Mouse (Mus musculus) kidney, postnatal 0 days (tissue): ENCODE measurements at regions not wholly inside any gene's neighbourhood (a gene's known extent, or its start where the extent isn't known, plus 50 kb on each side); places are given as distances from the start of the nearest gene placed in this dataset.
A peak's percentile ranks its signal among the peaks of the same experiment; 100 is the strongest.

Source experiments
- ATAC-seq: fragments of 200-750 bp; cut with Nextera tagmentation; replicated peaks from 2 replicates; pipeline ENCODE4 v1.8.0; 2017; ENCODE audit warnings: low read depth, moderate number of reproducible peaks, moderate TSS enrichment, moderate library complexity; ENCODE audit not compliant: low FRiP score
- DNase-seq: peaks from one replicate; pipeline ENCODE4 v3.0.0-alpha.2; 2016; ENCODE audit warnings: low spot score
- H3K27ac ChIP-seq: fragments of 300-500 bp; sonication (generic); 2 replicates; pipeline ENCODE4 v1.5.1; 2014; ENCODE audit warnings: mild to moderate bottlenecking
- H3K27me3 ChIP-seq: fragments of 300-500 bp; sonication (generic); 2 replicates; pipeline ENCODE4 v1.6.1; 2014; ENCODE audit warnings: low read length, mixed read lengths; ENCODE audit not compliant: insufficient read depth
- H3K36me3 ChIP-seq: fragments of 300-500 bp; sonication (generic); 2 replicates; pipeline ENCODE4 v1.6.1; 2014; ENCODE audit warnings: low read length, mixed read lengths; ENCODE audit not compliant: insufficient read depth
- H3K4me1 ChIP-seq: fragments of 300-500 bp; sonication (generic); replicated peaks from 2 replicates; pipeline ENCODE4 v1.6.1; 2014; ENCODE audit warnings: antibody characterized with exemption, low read length, mixed read lengths; ENCODE audit not compliant: insufficient read depth
- H3K4me2 ChIP-seq: fragments of 300-500 bp; sonication (generic); 2 replicates; pipeline ENCODE4 v1.6.1; 2014; ENCODE audit warnings: mild to moderate bottlenecking, low read length, moderate library complexity, mixed read lengths
- H3K4me3 ChIP-seq: fragments of 300-500 bp; sonication (generic); replicated peaks from 2 replicates; pipeline ENCODE4 v1.5.1; 2014; ENCODE audit warnings: low read depth, low read length
- H3K9ac ChIP-seq: fragments of 300-500 bp; sonication (generic); 2 replicates; pipeline ENCODE4 v1.6.1; 2014; ENCODE audit warnings: low read depth, low read length
- H3K9me3 ChIP-seq: fragments of 300-500 bp; sonication (generic); replicated peaks from 2 replicates; pipeline ENCODE4 v1.6.1; 2016; ENCODE audit warnings: low read length, inconsistent platforms, mixed read lengths
- CTCF ChIP-seq: IDR thresholded peaks from 2 replicates; pipeline ENCODE4 v1.5.1; 2016; ENCODE audit warnings: antibody characterized with exemption, low read depth, mild to moderate bottlenecking, moderate library complexity
- WGBS: fragments of 180-500 bp; shearing (Covaris S2); extraction: QIAGEN DNeasy Blood & Tissue Kit; methylation state at CpG from one replicate; pipeline ENCODE4 v1.1.7; 2014; 5-methylcytosine and 5-hydroxymethylcytosine counted together

- Histone ChIP-seq H3K9me3 (no peaks in the 10 kb centered on the region), H3K4me2 (no peak overlapping the region), H3K9ac (no peak overlapping the region), H3K4me3 (no peak overlapping the region), H3K4me1 (no peaks in the 10 kb centered on the region), H3K36me3 (no peaks in the 10 kb centered on the region), H3K27me3 (no peaks in the 10 kb centered on the region), H3K27ac (no peak overlapping the region)
- WGBS, result 74% methylated on average over 4 of the region's 4 CpGs
- DNase-seq (no peak), ATAC-seq (no peak)
- no peak for TF ChIP-seq CTCF
Observed at GRCm38 (mm10) chr10:44754930-44755329, 226.6 kb upstream of the Prdm1 start.

GRCm38 (mm10) chr10:44752719-44753390 lies 224.6 kb upstream of the Prdm1 start:
- no peak overlapping the region for H3K27ac ChIP-seq
- ATAC-seq, result no peak
- H3K9ac ChIP-seq, result no peak overlapping the region
- WGBS, result 59% methylated on average over 8 of the region's 8 CpGs
- no peak for TF ChIP-seq CTCF
- no peaks in the 10 kb centered on the region for H3K4me1 ChIP-seq
- H3K36me3 ChIP-seq, result no peaks in the 10 kb centered on the region
- no peaks in the 10 kb centered on the region for H3K9me3 ChIP-seq
- no peaks in the 10 kb centered on the region for H3K27me3 ChIP-seq
- no peak overlapping the region for H3K4me3 ChIP-seq
- DNase-seq, result no peak
- H3K4me2 ChIP-seq, result no peak overlapping the region

GRCm38 (mm10) chr10:44751061-44751460 lies 222.8 kb upstream of the Prdm1 start:
- peak; percentile 21 for DNase-seq
- Histone ChIP-seq H3K27ac (no peak overlapping the region), H3K4me1 (no peaks in the 10 kb centered on the region), H3K4me3 (no peak overlapping the region), H3K9me3 (no peaks in the 10 kb centered on the region), H3K36me3 (no peaks in the 10 kb centered on the region), H3K4me2 (no peak overlapping the region), H3K27me3 (no peaks in the 10 kb centered on the region), H3K9ac (no peak overlapping the region)
- TF ChIP-seq CTCF, result no peak
- peak; percentile 33 for ATAC-seq
- 65% methylated on average over 6 of the region's 6 CpGs for WGBS

GRCm38 (mm10) chr10:44749206-44749605 lies 220.9 kb upstream of the Prdm1 start:
- DNase-seq (no peak), ATAC-seq (no peak)
- Histone ChIP-seq H3K4me1 (no peaks in the 10 kb centered on the region), H3K9me3 (no peaks in the 10 kb centered on the region), H3K36me3 (no peaks in the 10 kb centered on the region), H3K4me2 (no peak overlapping the region), H3K27ac (no peak overlapping the region), H3K4me3 (no peak overlapping the region), H3K9ac (no peak overlapping the region), H3K27me3 (no peaks in the 10 kb centered on the region)
- TF ChIP-seq CTCF, result no peak
- 49% methylated on average over 4 of the region's 4 CpGs for WGBS

GRCm38 (mm10) chr10:44747419-44747818 lies 219.1 kb upstream of the Prdm1 start:
- H3K4me1 ChIP-seq, result no peaks in the 10 kb centered on the region
- DNase-seq (no peak), ATAC-seq (no peak)
- H3K27ac ChIP-seq, result no peak overlapping the region
- no peak overlapping the region for H3K9ac ChIP-seq
- H3K9me3 ChIP-seq, result no peaks in the 10 kb centered on the region
- TF ChIP-seq CTCF, result no peak
- WGBS, result 32% methylated on average over 3 of the region's 3 CpGs
- no peaks in the 10 kb centered on the region for H3K27me3 ChIP-seq
- no peaks in the 10 kb centered on the region for H3K36me3 ChIP-seq
- no peak overlapping the region for H3K4me2 ChIP-seq
- H3K4me3 ChIP-seq, result no peak overlapping the region

- Histone ChIP-seq H3K9ac (no peak overlapping the region), H3K27me3 (no peaks in the 10 kb centered on the region), H3K27ac (no peak overlapping the region), H3K4me2 (no peak overlapping the region), H3K4me1 (no peaks in the 10 kb centered on the region), H3K9me3 (no peaks in the 10 kb centered on the region), H3K4me3 (no peak overlapping the region), H3K36me3 (no peaks in the 10 kb centered on the region)
- ATAC-seq, result no peak
- WGBS, result 66% methylated on average over 2 of the region's 2 CpGs
- TF ChIP-seq CTCF, result no peak
- no peak for DNase-seq
Observed at GRCm38 (mm10) chr10:44744221-44744620, 215.9 kb upstream of the Prdm1 start.

GRCm38 (mm10) chr10:44733641-44734040 lies 205.3 kb upstream of the Prdm1 start:
- TF ChIP-seq CTCF, result no peak
- DNase-seq (no peak), ATAC-seq (no peak)
- Histone ChIP-seq H3K36me3 (no peaks in the 10 kb centered on the region), H3K4me1 (no peaks in the 10 kb centered on the region), H3K27ac (no peak overlapping the region), H3K9ac (no peak overlapping the region), H3K27me3 (no peaks in the 10 kb centered on the region), H3K4me3 (no peak overlapping the region), H3K4me2 (no peak overlapping the region), H3K9me3 (no peaks in the 10 kb centered on the region)
- 81% methylated on average over 5 of the region's 5 CpGs for WGBS
